Mouse (Mus musculus): ENCODE measurements around the gene Thg1l. TPM values are rescaled to one million over a fixed set of nuclear protein-coding genes. Genes with fewer than 3 reads are reported as not detected.

Thg1l gene
- polyA plus RNA-seq, 1 experiment from 2014 or later, result 15.0 TPM

GRCm38 (mm10) chr11:45921026-45921425 lies 34.3 kb downstream of the Thg1l start:
- peak overlapping the region; percentile 78 for H3K27ac ChIP-seq
- H3K9me3 ChIP-seq (replicated peaks), result no peaks in the 10 kb centered on the region
- H3K4me1 ChIP-seq, result peaks cover 28% of the 10 kb centered on the region
- no peak for DNase-seq (ENCODE audit: low spot score)
- no peaks in the 10 kb centered on the region for H3K27me3 ChIP-seq (ENCODE audit: low read depth, poor library complexity, severe bottlenecking)
- H3K4me3 ChIP-seq, result peak overlapping the region; percentile 10; the same call in 1 of the 2 replicates
- 61% methylated on average over 8 of the region's 8 CpGs for WGBS
- H3K36me3 ChIP-seq, result no peaks in the 10 kb centered on the region

- WGBS, result 91% methylated on average over 4 of the region's 4 CpGs
- Histone ChIP-seq H3K4me3 (no peak overlapping the region), H3K4me1 (peaks cover 16% of the 10 kb centered on the region), H3K36me3 (no peaks in the 10 kb centered on the region), H3K9me3 (replicated peaks) (no peaks in the 10 kb centered on the region), H3K27me3 (ENCODE audit: low read depth, poor library complexity, severe bottlenecking) (no peaks in the 10 kb centered on the region), H3K27ac (no peak overlapping the region)
- no peak for DNase-seq (ENCODE audit: low spot score)
Measured at GRCm38 (mm10) chr11:45918836-45919235, 36.5 kb downstream of the Thg1l start.

GRCm38 (mm10) chr11:45918018-45918417 lies 37.3 kb downstream of the Thg1l start:
- Histone ChIP-seq H3K9me3 (replicated peaks) (no peaks in the 10 kb centered on the region), H3K27ac (no peak overlapping the region), H3K27me3 (ENCODE audit: low read depth, poor library complexity, severe bottlenecking) (no peaks in the 10 kb centered on the region), H3K4me1 (peaks cover 16% of the 10 kb centered on the region), H3K36me3 (no peaks in the 10 kb centered on the region), H3K4me3 (no peak overlapping the region)
- 96% methylated on average over 6 of the region's 6 CpGs for WGBS
- DNase-seq (ENCODE audit: low spot score), result no peak

GRCm38 (mm10) chr11:45916196-45916595 lies 39.1 kb downstream of the Thg1l start:
- WGBS, result 82% methylated on average over 10 of the region's 10 CpGs
- DNase-seq (ENCODE audit: low spot score), result no peak
- H3K27ac ChIP-seq, result no peak overlapping the region

GRCm38 (mm10) chr11:45910701-45911100 lies 44.6 kb downstream of the Thg1l start:
- peaks cover 66% of the 10 kb centered on the region for H3K36me3 ChIP-seq

More at GRCm38 (mm10) chr11:45916196-45916595, 39.1 kb downstream of the Thg1l start:
- Histone ChIP-seq H3K4me1 (peaks cover 4% of the 10 kb centered on the region), H3K36me3 (peaks cover 12% of the 10 kb centered on the region), H3K4me3 (no peak overlapping the region), H3K9me3 (replicated peaks) (no peaks in the 10 kb centered on the region), H3K27me3 (ENCODE audit: low read depth, poor library complexity, severe bottlenecking) (no peaks in the 10 kb centered on the region)

GRCm38 (mm10) chr11:45908894-45909293 lies 46.4 kb downstream of the Thg1l start:
- no peaks in the 10 kb centered on the region for H3K4me1 ChIP-seq
- no peaks in the 10 kb centered on the region for H3K27me3 ChIP-seq (ENCODE audit: low read depth, poor library complexity, severe bottlenecking)
- H3K36me3 ChIP-seq, result peaks cover 73% of the 10 kb centered on the region
- 95% methylated on average over 7 of the region's 7 CpGs for WGBS
- no peak overlapping the region for H3K27ac ChIP-seq
- no peak for DNase-seq (ENCODE audit: low spot score)
- no peaks in the 10 kb centered on the region for H3K9me3 ChIP-seq (replicated peaks)
- H3K4me3 ChIP-seq, result no peak overlapping the region

More at GRCm38 (mm10) chr11:45910701-45911100, 44.6 kb downstream of the Thg1l start:
- Histone ChIP-seq H3K27me3 (ENCODE audit: low read depth, poor library complexity, severe bottlenecking) (no peaks in the 10 kb centered on the region), H3K4me3 (no peak overlapping the region), H3K27ac (no peak overlapping the region), H3K4me1 (no peaks in the 10 kb centered on the region), H3K9me3 (replicated peaks) (no peaks in the 10 kb centered on the region)
- DNase-seq (ENCODE audit: low spot score), result no peak
- 95% methylated on average over 5 of the region's 5 CpGs for WGBS

GRCm38 (mm10) chr11:45908070-45908469 lies 47.2 kb downstream of the Thg1l start:
- H3K9me3 ChIP-seq (replicated peaks), result no peaks in the 10 kb centered on the region
- no peak overlapping the region for H3K27ac ChIP-seq
- peaks cover 82% of the 10 kb centered on the region for H3K36me3 ChIP-seq
- H3K27me3 ChIP-seq (ENCODE audit: low read depth, poor library complexity, severe bottlenecking), result no peaks in the 10 kb centered on the region
- no peak for DNase-seq (ENCODE audit: low spot score)
- H3K4me3 ChIP-seq, result no peak overlapping the region
- H3K4me1 ChIP-seq, result no peaks in the 10 kb centered on the region
- 95% methylated on average over 7 of the region's 7 CpGs for WGBS

GRCm38 (mm10) chr11:45907301-45907700 lies 48.0 kb downstream of the Thg1l start:
- peaks cover 87% of the 10 kb centered on the region for H3K36me3 ChIP-seq
- H3K4me1 ChIP-seq, result no peaks in the 10 kb centered on the region
- no peak for DNase-seq (ENCODE audit: low spot score)
- no peak overlapping the region for H3K4me3 ChIP-seq
- WGBS, result 91% methylated on average over 5 of the region's 5 CpGs
- H3K27me3 ChIP-seq (ENCODE audit: low read depth, poor library complexity, severe bottlenecking), result no peaks in the 10 kb centered on the region
- H3K9me3 ChIP-seq (replicated peaks), result no peaks in the 10 kb centered on the region
- no peak overlapping the region for H3K27ac ChIP-seq

GRCm38 (mm10) chr11:45906109-45906786 lies 49.0 kb downstream of the Thg1l start:
- Histone ChIP-seq H3K27me3 (ENCODE audit: low read depth, poor library complexity, severe bottlenecking) (no peaks in the 10 kb centered on the region), H3K36me3 (peaks cover 81% of the 10 kb centered on the region), H3K9me3 (replicated peaks) (no peaks in the 10 kb centered on the region), H3K4me1 (no peaks in the 10 kb centered on the region), H3K4me3 (no peak overlapping the region), H3K27ac (no peak overlapping the region)
- DNase-seq (ENCODE audit: low spot score), result no peak
- 90% methylated on average over 8 of the region's 8 CpGs for WGBS

- no peak overlapping the region for H3K4me3 ChIP-seq
- H3K9me3 ChIP-seq (replicated peaks), result no peaks in the 10 kb centered on the region
- H3K27me3 ChIP-seq (ENCODE audit: low read depth, poor library complexity, severe bottlenecking), result no peaks in the 10 kb centered on the region
- peaks cover 57% of the 10 kb centered on the region for H3K36me3 ChIP-seq
- H3K4me1 ChIP-seq, result peaks cover 10% of the 10 kb centered on the region
- no peak overlapping the region for H3K27ac ChIP-seq
- DNase-seq (ENCODE audit: low spot score), result peak; percentile 61
- 69% methylated on average over 11 of the region's 11 CpGs for WGBS
Measured at GRCm38 (mm10) chr11:45900233-45901015, 54.9 kb downstream of the Thg1l start.

- H3K27ac ChIP-seq, result no peak overlapping the region
- H3K36me3 ChIP-seq, result peaks cover 70% of the 10 kb centered on the region
- H3K9me3 ChIP-seq (replicated peaks), result no peaks in the 10 kb centered on the region
- peaks cover 10% of the 10 kb centered on the region for H3K4me1 ChIP-seq
- 91% methylated on average over 2 of the region's 2 CpGs for WGBS
- DNase-seq (ENCODE audit: low spot score), result no peak
- no peaks in the 10 kb centered on the region for H3K27me3 ChIP-seq (ENCODE audit: low read depth, poor library complexity, severe bottlenecking)
- H3K4me3 ChIP-seq, result no peak overlapping the region
Measured at GRCm38 (mm10) chr11:45897392-45897791, 57.9 kb downstream of the Thg1l start.

All from limb, embryonic 10.5 days (tissue).